Mouse (Mus musculus) left cerebral cortex, adult 18-20 months (tissue): ENCODE results near the gene 1700029F12Rik. TPM values are rescaled to one million over a fixed set of nuclear protein-coding genes. Genes with fewer than 3 reads are reported as not detected.

Experiments
- DNase-seq, 2 experiments: peaks; one replicate each; pipeline ENCODE4 v3.0.0; 2021 to 2022; ENCODE audit warnings: low spot score in 2 of 2, mixed read lengths in 1 of 2
- total RNA-seq, 2 experiments: library from RNA; stranded (reverse); gene quantifications; 2 replicates each; pipeline ENCODE4 v1.2.3; 2021

Gene 1700029F12Rik
- total RNA-seq, 2 experiments from 2014 or later, result not detected

GRCm38 (mm10) chr13:97030075-97030474, 4.1 kb downstream of the 1700029F12Rik start:
- no peak for DNase-seq

DNA sequence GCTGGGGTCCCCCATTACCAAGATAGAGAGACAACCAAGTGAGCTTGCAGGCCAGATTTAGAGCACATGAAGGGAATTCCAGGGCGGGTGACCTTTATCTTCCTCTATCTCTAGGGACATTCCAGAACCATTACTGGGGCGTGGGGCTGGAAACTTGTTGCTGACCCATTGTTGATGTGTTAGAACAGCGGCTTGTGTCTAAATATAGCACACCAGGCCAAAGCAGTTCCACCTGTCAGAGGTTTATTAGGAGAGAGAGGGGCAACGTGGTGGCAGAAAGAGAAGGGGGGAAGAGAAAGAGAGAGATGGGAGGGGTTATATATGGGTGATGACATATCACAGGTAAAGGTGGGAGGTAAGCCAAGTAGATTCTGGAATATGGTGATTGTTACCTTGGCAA, 12.3 kb downstream of the 1700029F12Rik start:
- DNase-seq, result no peak

DNA sequence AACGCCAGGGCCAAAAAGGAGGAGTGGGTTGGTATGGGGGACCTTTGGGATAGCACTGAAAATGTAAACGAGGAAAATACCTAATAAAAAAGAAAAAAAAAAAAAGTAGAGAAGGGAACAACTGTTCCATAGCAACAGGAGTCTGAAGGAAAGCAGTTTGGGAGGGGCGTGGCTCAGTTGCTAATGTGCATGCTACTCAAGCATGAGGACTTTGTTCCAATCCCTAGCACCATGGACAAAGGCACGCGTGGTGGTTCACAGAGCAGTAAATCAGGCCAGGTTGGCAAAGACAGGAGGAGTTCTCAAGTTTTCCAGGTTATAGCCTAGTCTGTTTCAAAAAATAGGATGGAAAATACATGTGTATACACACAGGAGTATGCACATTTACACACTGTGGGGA, 14.0 kb downstream of the 1700029F12Rik start:
- no peak for DNase-seq

- DNase-seq, result no peak
These were observed 16.5 kb downstream of the 1700029F12Rik start for GRCm38 (mm10) chr13:97017711-97018110.

DNA sequence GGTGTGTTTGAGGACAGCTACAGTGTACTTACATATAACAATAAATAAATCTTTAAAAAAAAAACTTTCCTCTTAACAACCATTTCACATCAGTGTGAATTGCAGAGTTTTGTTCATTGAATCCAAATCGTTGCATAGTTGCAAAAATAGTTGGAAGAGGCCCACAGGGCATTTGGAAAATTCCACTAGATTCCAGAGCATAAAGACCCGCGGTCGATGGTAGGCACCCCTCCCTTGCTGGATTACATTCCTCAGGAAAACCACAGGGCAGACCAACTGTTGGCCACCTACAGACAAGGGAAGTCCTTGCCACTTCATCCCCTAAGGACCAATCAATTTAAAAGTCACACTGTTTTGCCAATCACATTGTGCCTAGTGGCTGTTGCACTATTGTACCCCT, 19.8 kb downstream of the 1700029F12Rik start:
- no peak for DNase-seq

- DNase-seq, result peak; percentile 6 to 44
These were observed 25.7 kb downstream of the 1700029F12Rik start for GRCm38 (mm10) chr13:97008266-97009153.

- peak; percentile 11 to 13 for DNase-seq
These were observed 26.5 kb downstream of the 1700029F12Rik start for GRCm38 (mm10) chr13:97007501-97008265.

GRCm38 (mm10) chr13:97006784-97007183, 27.4 kb downstream of the 1700029F12Rik start:
- DNase-seq, result no peak

DNA sequence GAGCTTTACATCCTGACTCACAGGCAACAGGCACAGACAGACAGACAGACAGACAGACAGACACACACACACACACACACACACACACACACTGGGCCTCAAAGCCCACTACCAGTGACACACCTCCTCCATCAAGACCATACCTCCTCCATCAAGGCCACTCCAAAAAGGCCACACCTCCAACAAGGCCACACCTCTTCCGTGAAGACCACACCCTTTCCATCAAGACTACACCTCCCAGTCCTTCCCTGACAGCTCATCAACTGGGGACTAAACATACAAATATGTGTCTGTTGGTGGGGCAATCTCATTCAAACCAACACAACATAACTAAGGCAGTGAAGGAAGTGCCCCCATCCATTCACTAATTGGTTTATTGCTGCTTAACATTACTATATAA, 37.1 kb downstream of the 1700029F12Rik start:
- no peak for DNase-seq

DNA sequence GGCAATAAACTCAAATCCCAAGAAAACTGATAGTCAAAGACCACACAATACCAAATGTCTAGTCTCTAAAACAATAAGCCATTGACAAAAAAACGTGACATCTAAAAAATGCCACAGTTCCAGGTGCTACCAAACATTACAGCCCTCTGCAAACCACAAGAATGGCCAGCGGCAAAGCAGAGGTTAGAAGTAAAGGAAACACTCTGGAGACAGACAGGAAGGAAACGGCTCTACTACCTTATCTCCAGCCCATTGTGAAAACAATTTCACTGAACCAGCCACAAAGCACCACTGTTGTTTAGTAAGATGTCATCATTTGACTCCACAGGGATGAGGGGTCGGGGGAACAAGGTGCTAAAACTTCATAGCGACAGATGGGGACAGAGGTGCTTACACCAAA, 38.9 kb downstream of the 1700029F12Rik start:
- no peak for DNase-seq

DNA sequence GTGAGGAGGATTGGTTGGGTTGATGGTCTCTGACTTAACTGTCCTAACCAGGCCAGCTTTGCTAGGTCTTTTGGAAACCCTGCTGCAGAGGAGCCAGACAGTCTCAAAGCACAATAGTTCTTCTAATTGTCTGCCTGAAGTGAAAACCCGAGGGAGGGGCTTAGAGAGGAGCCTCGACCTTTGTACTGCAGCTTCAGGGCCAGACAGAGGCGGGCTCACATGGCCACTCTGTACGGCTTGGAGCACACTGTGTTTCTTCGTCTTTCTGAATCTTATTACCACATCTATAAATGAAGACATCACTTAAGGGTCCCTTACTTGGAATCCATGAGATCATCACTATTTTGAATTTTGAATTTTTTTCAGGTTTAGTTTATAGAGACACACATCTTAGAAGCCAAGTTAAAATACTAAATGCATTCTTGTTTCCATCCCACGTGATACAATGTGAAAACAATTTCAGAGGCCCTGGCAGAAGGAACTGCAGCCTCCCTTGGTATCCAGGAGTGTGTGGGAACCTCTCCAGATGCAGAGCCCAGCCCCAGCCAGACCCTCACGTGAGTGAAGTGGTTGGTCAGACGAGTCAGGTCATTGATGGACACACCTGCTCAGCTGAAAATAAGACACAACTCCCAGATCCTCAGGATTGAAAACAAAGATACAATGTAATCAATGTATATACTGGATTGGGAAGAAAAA, 40.7 kb downstream of the 1700029F12Rik start:
- DNase-seq, result no peak

DNA sequence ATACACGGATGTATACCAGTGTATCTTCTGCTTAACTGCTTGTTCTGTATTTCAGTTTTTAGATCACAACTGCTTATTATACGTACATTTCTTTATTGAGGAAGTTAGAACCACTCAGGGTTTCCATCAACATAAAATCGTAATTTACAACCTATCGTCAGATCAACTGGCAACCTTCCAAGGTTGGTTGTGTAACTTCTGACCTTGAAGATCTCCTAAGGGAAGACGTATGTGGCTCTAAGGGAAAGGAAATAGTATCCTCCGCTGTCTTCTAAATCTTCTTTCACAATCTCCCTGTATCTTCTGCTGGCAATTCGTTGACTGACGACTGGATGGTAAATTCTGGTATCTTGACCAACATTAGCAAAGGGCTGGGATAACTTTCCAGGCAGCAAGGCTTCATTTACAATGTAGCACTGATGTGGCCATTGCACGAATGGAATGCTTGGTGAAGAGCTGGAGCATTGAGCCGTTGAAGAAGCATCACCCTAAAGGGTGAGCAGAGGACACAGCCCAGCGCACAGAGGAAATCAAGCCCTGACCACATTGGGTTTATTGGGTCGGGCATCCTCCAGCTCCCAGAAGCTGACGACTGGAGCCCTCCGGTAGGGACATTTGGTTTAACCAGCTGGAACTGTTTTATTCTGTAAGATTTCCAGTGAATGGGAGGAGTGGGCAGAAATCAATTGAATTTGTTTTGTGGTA, 43.4 kb downstream of the 1700029F12Rik start:
- no peak for DNase-seq

- DNase-seq, result no peak
These were observed 44.1 kb downstream of the 1700029F12Rik start for GRCm38 (mm10) chr13:96990045-96990444.

DNA sequence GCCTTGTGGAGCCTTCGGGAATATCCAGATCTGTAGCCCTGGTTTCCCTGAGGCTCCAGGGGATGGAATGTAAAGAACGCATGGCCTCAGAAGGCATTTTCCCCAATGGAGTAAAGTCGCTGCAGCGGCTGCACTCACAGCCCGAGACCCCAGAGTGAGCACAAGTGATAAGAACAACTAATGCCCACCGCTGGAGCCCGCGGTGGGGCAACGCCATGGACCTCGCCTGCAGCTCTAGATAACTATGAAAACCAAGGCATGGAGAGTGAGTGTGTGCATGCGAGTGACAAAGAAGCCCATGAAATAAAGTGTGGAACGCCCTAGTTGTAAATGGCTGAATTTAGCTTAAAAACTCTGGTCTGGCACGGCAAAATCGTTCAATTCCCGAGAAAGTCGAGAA, 45.0 kb downstream of the 1700029F12Rik start:
- DNase-seq, result no peak

DNA sequence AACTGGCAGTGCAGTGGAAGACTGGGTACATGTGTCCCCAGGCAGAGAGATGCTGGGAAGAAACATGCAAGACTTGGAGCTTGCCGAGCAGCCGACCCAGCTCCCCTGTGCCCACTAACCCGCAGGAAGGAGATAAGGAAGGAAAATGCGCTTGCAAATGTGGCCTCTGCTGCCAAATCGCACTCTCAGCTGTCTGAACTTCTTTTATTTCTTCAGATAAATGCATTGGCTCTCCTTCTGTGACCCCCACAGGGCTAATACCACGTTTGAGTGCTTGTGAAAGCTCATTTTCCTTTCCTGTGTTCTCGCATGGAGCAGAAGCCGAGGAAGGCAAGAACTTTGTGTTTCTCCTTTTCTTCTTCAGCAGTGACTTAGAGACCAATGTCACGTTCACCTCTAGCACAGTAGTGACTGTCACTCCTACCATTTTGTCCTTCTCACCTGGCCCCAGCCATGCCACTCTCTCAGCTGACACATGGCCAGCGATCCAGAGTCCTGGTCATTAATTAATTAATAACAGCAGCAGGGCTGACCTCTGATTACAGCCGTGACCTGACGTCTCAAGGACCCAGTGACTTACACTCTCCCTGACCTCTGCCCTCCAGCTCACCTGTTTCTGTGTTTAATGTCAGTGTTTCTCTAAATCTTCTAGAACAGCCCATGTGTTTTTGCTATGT, 48.4 kb downstream of the 1700029F12Rik start:
- no peak for DNase-seq

- no peak for DNase-seq
These were observed 49.5 kb downstream of the 1700029F12Rik start for GRCm38 (mm10) chr13:96984688-96985087.

GRCm38 (mm10) chr13:96983251-96984126, 50.7 kb downstream of the 1700029F12Rik start:
- no peak for DNase-seq

DNA sequence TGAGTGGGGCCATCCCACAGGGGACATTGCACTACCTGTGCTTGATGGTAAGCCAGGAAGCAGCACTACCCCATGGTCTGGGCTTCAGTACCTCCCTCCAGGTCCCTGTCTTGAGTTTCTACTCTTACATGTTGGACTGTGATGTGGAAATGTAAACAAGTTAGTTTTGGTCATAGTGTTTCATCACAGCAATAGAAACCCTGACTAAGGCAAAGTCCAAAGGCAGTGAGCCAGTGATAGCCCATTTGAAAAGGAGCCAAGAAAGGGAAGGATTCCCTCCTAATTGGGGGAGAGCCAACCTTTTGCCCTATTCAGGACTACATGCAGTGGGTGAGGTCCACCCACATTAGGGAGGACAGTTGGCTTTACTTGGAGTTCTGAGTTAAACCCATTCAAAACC, 53.6 kb downstream of the 1700029F12Rik start:
- DNase-seq, result no peak

GRCm38 (mm10) chr13:96976986-96977595, 57.1 kb downstream of the 1700029F12Rik start:
- DNase-seq, result no peak
